Mouse (Mus musculus) macrophage (primary cell): ENCODE data around the gene Sbpl. TPM values are rescaled to one million over a fixed set of nuclear protein-coding genes. Genes with fewer than 3 reads are reported as not detected.
A peak's percentile ranks its signal among the peaks of the same experiment; 100 is the strongest.

Experiments used
- H3K27ac ChIP-seq: fragments of 350-480 bp; formaldehyde crosslinking; 2 replicates; pipeline ENCODE4 v1.9.0; 2021
- H3K36me3 ChIP-seq: fragments of 350-480 bp; formaldehyde crosslinking; 2 replicates; pipeline ENCODE4 v1.9.0; 2021; ENCODE audit errors: inconsistent target
- H3K4me3 ChIP-seq: fragments of 350-480 bp; formaldehyde crosslinking; 2 replicates; pipeline ENCODE4 v1.9.0; 2021; ENCODE audit errors: inconsistent target
- H3K79me2 ChIP-seq: fragments of 350-480 bp; formaldehyde crosslinking; 2 replicates; pipeline ENCODE4 v1.9.0; 2021; ENCODE audit errors: inconsistent target
- WGBS: methylation state at CpG from one replicate; pipeline ENCODE4 v1.1.7; 2026; ENCODE audit warnings: inconsistent platforms; ENCODE audit not compliant: missing documents; 5-methylcytosine and 5-hydroxymethylcytosine counted together
- polyA plus RNA-seq: library from polyadenylated mRNA; stranded (reverse); fragments of 250-400 nt; gene quantifications from 3 replicates; pipeline ENCODE4 v1.2.4, GENCODE M21; 2018; ENCODE audit warnings: inconsistent platforms
- total RNA-seq, 78 experiments: library from RNA; depleted of rRNA; stranded (reverse); fragments of 250-400 nt; gene quantifications; 1 replicate in 9 of 78; 2 replicates in 24 of 78; 3 replicates in 43 of 78; 4 replicates in 2 of 78; pipeline ENCODE4 v1.2.4; 2018; ENCODE audit warnings: inconsistent platforms in 56 of 78

The Sbpl gene
- not detected for total RNA-seq (2018; cell fraction: chromatin; rRNA removed)
- total RNA-seq (2018; cell fraction: cytosol; rRNA removed): not detected
- total RNA-seq (2018; cell fraction: nucleus; rRNA removed): not detected
- not detected in 3 replicates for polyA plus RNA-seq

DNA sequence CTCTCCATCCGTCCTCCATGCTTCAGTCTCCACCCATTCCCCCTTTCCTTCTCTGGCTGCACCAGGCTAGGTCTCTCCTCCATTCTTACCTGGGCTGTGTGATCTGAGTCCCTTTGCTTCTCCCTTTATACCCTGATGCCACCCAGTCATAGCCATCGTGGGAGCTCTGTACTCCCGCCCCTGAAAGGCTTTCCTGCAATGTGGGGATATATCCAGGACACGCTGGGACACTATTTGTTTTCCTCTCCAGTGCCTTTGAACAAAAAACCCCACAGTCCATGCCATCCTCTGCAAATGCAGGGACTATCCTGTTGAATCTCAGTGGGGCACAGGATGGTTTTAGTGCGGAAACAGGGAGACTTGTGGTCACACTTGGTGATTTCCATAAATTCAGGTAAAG is at the start of gene Sbpl:
Sbpl (minus strand) TSS at position 101 of the 400 bp plus-strand sequence.
- Histone ChIP-seq H3K79me2 (no peaks in the 10 kb centered on the region), H3K36me3 (no peaks in the 10 kb centered on the region), H3K4me3 (no peak within 1 kb of the TSS), H3K27ac (no peak within 1 kb of the TSS)
- WGBS: 83% methylated on average over 5 of the region's 5 CpGs

DNA sequence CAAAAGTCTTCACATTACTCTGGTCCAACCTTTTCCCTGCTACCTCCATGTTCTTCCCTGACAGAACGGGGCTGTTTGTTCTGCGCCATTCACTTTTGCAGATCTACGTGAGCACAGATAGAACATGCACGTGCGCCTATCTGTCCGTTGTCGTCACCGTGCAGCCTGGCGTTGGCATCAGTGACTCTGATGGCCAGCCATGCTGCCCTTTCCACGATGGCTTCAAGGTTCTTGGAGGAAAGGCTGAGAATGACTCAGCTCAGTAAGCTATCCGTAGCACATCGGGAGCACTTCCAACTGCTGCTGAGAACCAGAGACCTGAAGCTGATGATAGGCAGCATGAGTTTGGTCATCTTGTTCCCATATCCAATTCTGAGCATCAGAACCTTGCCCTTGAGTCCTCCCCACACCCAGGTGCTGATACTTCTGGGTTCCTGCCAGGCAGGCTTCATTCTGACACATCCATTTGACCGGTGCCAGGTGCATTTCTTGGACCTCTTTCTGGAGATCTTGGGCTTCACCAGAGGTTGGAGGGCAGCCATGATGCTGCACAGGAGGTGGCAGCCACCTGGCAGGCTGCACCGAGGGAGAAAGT is 49.1 kb upstream of the Sbpl start:
- Histone ChIP-seq H3K79me2 (no peaks in the 10 kb centered on the region), H3K4me3 (no peak overlapping the region), H3K27ac (no peak overlapping the region), H3K36me3 (no peaks in the 10 kb centered on the region)
- WGBS: 92% methylated on average over 14 of the region's 14 CpGs

DNA sequence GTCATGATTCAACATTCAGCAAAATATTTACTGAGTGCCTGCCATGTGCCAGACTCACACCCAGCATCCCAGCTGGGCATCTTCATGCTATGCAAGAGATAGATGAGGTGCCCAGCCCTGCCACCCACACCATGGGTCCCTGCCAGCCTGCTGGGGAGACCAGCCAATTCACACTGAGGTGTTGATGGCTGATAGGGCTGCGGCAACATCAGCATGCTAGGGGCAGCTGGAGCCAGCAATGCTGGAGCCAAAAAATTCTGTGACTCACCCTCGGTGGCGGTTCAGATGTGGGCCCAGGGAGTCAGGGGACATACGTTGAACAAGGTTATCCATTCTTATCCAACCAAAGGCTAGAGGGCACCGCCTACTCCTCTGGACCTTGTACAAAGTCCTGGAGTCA is 45.3 kb upstream of the Sbpl start:
- Histone ChIP-seq H3K27ac (no peak overlapping the region), H3K4me3 (no peak overlapping the region), H3K79me2 (no peaks in the 10 kb centered on the region), H3K36me3 (no peaks in the 10 kb centered on the region)
- WGBS: 80% methylated on average over 5 of the region's 5 CpGs

DNA sequence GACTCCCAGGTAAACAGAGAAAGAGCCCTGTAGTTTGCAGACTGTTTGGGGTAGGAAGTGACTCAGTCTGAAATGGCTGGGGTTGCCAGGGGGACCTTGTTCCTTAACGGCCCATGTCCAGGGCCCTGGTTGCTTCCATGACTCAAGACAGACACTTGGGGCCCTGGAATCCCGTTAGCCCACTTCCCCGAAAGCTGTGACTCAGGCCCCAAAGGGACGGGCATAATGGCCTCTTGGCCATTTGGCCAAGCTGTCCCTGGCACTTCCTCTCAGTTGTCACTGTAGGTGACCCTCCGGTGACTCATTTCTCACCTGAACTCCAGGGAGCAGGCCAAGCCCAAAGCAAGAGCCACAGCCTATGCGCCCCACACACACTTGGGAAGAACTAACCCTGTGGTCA is 43.3 kb upstream of the Sbpl start:
- 45% methylated on average over 6 of the region's 6 CpGs for WGBS
- no peak overlapping the region for H3K4me3 ChIP-seq

DNA sequence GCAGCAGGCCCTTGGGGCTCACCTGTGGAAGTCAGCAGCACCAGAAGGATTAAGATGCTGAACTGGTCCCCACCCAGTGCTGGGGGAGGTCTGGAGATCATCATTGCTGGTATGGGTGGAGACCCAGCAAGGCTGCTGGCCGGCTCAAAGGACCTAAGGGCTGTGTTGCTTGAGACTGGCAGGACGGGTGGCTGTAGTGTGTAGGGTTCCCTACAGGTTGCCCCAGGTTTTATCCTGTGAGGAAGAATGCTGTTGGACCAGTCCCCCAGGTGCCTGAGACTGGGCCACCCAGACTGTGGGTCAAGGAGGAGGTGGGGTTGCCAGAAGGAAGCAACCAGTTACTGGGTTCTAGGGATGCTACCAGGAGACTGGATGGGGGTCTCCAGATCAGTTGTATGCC is 42.8 kb upstream of the Sbpl start, which contains the start of gene Prss22:
Prss22 (minus strand) TSS at position 200 of the 400 bp plus-strand sequence.
- H3K4me3 ChIP-seq: no peak within 1 kb of the TSS
- H3K36me3 ChIP-seq: no peaks in the 10 kb centered on the region
- 93% methylated on average over 2 of the region's 2 CpGs for WGBS
- H3K27ac ChIP-seq: no peak within 1 kb of the TSS
- H3K79me2 ChIP-seq: no peaks in the 10 kb centered on the region

More for the DNA sequence above, 43.3 kb upstream of the Sbpl start:
- H3K27ac ChIP-seq: no peak overlapping the region
- H3K79me2 ChIP-seq: no peaks in the 10 kb centered on the region
- no peaks in the 10 kb centered on the region for H3K36me3 ChIP-seq

DNA sequence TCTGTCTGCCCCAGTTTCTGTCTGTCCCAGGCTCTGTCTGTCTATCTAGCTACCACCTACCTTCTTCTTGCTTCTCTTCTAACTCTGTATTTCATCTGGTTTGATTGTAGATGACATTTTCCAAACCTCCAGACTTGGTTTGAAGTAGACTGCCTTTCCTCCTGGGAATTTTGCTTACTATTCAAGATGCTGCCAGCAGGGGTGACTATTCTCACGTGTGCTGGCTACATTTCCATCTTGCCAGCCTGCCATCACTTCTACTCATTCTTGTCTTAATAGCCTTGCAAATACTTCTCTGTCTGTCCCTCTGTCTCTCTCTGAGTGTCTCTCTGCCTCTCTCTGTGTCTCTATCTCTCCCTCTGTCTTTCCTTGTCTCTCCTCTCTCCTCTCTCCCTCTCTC is 40.3 kb upstream of the Sbpl start:
- Histone ChIP-seq H3K27ac (no peak overlapping the region), H3K4me3 (no peak overlapping the region), H3K36me3 (no peaks in the 10 kb centered on the region), H3K79me2 (no peaks in the 10 kb centered on the region)
- WGBS: 86% methylated on average over 1 of the region's 1 CpGs

DNA sequence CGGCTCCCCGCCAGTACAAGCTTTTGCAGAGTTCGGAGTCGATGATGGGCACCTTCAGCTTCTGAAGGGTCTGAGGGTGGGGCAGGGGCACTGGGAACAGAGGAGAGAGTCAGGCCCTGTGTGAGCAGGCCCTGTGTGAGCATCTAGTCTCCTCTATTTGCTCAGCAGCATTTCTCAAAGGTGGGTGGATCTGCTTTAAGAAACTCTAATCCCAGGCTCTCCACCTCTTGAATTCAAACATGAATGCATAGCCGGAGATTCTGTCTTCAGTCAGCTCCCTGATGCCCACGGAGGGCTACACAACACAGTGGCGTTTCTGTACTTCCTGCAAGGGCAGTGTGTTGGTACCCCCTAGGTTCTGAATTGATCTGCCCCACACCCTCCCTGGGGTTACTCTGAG is 39.6 kb upstream of the Sbpl start:
- no peak overlapping the region for H3K27ac ChIP-seq
- WGBS: 95% methylated on average over 7 of the region's 7 CpGs
- no peaks in the 10 kb centered on the region for H3K36me3 ChIP-seq
- H3K4me3 ChIP-seq: no peak overlapping the region
- H3K79me2 ChIP-seq: no peaks in the 10 kb centered on the region

DNA sequence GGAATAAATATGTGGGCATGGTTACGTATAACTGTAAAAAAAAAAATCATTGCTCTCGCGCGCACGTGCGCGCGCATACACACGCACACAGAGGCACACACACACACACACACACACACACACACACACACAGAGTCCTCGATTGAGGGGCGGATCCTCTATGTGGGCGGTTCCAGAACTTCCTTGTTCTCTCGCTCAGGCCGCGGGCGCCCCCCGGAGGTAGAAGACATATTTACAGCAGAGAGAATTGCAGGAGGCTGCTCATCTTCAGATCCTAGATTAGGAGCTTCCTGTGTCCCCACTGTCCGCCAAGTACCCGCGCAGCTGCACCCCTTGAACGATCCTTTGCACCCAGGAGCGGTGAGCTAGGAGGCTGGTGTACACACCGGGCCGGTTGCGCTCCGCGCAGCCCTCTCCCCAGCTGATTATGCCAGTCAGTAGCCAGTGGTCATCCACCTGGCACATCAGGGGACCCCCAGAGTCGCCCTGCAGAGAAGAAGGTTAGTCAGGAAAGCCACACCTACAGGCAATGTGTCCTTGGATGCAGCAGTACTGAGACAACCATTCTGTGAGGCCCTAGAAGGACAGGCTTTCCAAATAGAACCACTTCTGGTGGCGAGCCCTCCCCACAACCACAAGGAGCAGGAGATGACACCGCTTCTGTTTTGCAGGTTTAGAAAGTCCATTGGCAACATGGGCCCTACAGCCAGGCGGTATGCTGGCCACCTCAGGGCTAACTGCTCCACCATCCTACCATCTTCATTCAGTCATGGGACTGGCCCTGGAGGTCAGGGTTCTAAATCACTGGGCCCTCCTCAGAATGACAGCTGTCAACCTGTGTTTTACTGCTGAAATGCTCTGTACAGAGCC is 38.7 kb upstream of the Sbpl start:
- Histone ChIP-seq H3K4me3 (no peak overlapping the region), H3K79me2 (no peaks in the 10 kb centered on the region), H3K36me3 (no peaks in the 10 kb centered on the region), H3K27ac (no peak overlapping the region)
- 18% methylated on average over 21 of the region's 31 CpGs for WGBS

DNA sequence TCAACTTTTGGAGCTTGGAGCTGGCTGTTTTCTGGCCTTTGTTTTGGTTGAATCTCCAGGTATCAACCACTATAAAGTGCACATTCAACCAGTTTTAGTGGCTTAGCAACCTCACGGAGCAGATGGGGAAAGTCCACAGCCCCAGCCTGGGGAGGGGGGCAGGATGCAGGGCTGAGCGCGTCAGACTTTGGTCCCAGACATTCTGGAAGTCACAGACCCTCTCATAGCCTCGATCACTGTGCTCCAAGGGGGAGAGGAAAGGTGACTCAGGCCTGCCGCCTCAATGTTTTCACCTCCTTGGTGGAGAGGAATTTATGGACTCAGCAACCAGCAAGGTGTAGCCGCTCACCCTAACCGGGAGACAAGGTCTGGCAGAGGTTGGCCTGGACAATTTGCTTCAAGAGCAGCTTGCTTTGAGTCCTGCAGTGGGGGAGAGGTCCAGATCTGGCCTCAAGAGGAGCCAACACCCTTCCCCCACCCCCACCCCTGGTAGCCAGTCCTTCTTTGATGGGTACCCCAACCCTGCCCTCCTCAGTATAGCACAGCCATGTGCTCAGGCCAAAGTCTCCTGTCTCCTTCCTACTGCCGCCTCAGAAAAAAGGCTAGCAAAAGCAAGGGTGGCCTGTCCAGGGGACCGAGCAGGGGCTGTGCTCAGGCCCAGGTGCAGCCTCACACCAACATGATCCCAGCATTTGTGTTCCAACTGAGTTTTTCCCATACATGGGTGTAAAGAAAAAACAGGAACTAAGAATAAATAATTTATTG is 37.9 kb upstream of the Sbpl start:
- 91% methylated on average over 9 of the region's 9 CpGs for WGBS
- no peak overlapping the region for H3K27ac ChIP-seq
- no peaks in the 10 kb centered on the region for H3K79me2 ChIP-seq
- H3K4me3 ChIP-seq: no peak overlapping the region
- H3K36me3 ChIP-seq: no peaks in the 10 kb centered on the region

DNA sequence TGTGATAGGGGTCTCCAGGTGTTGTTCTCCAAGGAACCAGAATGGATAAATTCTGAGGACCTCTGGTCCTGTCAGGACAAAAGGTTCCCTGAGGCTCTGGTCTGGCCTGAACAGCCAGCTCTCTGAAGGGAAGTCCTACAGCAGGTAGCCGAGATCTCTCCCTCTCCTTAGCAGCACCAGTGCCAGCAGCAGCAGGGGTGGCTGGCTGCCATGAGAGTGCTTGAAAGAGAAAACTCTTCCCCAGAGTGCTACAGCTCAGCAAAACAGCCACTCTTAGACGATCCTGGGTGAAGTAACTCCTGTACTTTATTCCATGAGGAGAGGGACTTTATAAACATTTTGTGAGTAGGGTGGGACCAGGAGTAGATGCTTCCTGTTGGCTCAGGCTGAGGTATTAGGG is 34.7 kb upstream of the Sbpl start:
- WGBS: 44% methylated on average over 2 of the region's 2 CpGs
- Histone ChIP-seq H3K4me3 (no peak overlapping the region), H3K27ac (no peak overlapping the region), H3K36me3 (no peaks in the 10 kb centered on the region), H3K79me2 (no peaks in the 10 kb centered on the region)

DNA sequence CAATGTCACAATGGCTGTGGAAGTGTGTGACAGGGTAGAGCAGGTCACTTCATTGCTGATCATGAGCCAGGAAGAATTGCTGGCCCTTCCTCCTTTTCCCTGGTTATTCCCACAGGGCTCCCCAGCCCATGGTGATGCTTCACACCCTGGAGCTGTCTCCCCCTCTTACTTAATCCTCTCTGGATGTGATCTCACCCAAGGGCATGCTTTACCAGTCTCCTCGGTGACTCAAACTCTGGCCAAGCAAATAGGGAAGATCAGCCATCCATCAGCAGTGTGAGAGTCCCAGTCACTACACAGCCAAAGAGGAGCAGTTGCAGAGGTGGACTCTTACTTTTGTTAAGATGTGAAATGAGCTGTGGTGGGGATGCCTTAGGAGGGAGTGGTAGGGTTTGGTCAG is 29.9 kb upstream of the Sbpl start:
- no peaks in the 10 kb centered on the region for H3K79me2 ChIP-seq
- H3K4me3 ChIP-seq: no peak overlapping the region
- no peaks in the 10 kb centered on the region for H3K36me3 ChIP-seq
- no peak overlapping the region for H3K27ac ChIP-seq
- WGBS: 91% methylated on average over 1 of the region's 1 CpGs

DNA sequence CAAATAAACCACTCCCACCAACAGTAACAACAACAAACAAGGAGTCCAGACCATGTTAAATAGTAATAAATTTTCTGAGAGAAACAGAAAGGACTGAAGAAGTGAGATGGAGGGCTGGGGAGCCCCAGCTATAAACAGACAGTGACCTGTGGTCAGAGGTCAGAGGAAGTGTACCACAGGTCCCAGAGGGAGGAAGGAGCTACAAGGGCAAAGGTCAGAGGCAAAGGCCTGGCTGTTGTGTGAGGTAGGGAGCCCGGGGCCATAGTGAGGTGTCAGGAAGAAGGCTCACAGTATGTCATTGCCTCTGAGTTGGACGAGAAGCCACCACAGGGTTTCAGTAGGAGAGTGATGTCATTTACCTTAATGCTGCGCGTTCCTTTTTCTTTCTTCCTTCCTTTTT is 27.8 kb upstream of the Sbpl start:
- 10% methylated on average over 4 of the region's 4 CpGs for WGBS

DNA sequence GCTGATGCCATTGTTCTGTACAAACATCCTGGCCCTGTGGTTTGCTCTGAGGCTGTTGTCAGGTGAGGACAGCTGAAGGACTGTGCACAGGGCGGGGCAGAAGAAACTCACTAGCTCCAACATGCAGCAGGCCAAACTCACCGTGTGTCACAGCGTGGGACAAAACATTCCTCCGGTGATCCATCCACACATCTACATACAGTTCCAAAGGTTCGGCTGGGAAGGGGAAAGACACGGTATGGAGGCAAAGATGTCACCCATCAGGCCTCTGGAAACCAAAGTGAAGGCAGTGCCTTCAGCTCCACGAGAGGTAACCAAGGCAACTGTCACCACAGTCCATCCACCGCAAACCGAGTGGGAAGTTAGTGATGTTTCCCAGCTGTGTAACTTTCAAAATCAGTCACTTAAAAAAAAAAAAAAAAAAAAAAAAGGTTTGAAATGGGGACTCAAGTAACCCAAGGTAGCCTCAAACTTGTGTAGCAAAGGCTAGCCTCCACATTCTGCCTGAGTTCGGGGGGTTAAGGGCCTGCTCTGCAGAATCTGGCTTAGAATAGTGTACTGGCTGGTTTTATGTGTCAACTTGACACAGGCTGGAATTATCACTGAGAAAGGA is 25.3 kb upstream of the Sbpl start, which contains the start of gene Prss30:
Prss30 (minus strand) TSS at position 270 of the 613 bp plus-strand sequence.
- Histone ChIP-seq H3K79me2 (no peaks in the 10 kb centered on the region), H3K27ac (no peak within 1 kb of the TSS), H3K36me3 (no peaks in the 10 kb centered on the region), H3K4me3 (no peak within 1 kb of the TSS)
- WGBS: 64% methylated on average over 10 of the region's 10 CpGs

More for the DNA sequence above, 27.8 kb upstream of the Sbpl start:
- Histone ChIP-seq H3K4me3 (no peak overlapping the region), H3K36me3 (no peaks in the 10 kb centered on the region), H3K27ac (peak overlapping the region; percentile 3; the same call in 1 of the 2 replicates), H3K79me2 (no peaks in the 10 kb centered on the region)

DNA sequence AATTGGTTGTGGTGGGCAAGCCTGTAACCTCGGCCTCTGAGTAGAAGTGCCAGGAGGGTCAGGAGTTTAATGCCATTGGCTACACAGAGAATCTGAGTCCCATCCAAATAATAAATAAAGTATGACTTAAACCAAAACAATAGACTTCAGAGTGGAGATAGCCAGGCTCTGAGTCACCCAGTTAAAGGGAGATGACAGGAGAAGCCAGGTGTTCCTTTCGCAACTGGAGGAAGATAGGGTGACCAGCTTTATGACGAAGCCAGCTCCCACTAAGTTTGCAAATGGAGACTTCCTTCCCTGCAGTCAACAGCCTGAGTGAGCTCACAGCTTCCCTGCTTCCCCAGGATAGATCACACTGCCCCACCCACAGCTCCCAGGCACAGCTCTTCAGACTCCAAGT is 24.4 kb upstream of the Sbpl start:
- H3K79me2 ChIP-seq: no peaks in the 10 kb centered on the region
- WGBS: 57% methylated on average over 3 of the region's 3 CpGs
- H3K4me3 ChIP-seq: no peak overlapping the region
- no peaks in the 10 kb centered on the region for H3K36me3 ChIP-seq
- no peak overlapping the region for H3K27ac ChIP-seq
